ENCODE assay signal across 14 mouse cellular contexts in the genomic region with DNA sequence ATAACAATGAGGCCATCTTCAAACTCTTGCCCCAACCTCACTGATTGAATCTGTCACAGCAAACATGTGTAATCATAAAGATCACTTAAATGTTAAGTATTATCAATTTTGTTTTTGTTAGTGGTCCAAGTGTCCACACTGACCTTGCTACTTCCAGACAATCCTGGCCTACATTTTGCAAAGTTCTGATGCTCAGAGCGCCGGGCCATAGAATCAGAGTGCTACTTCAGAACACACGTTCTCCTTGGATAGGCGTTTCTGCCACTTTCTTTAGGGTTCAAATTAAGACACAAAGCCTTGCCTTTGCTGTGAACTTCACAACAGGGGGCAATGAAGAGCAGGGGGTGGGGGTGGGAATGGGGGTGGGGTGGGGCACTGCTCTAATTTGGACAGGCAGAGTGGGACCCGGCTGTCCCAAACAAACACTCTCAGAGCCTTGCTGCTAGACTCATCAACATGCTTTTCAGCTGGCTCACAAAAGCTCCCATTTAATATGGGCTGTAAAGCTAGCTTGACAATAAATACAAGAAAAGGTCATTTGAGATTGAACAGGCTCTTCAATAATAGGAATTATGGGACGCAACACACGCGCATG.
"Had no signal": no experiment of that assay in that cellular context is flagged by ENCODE, and none has a peak within 500 bp of the region (broad histone marks: within the 10 kb centered on the region; RNA-seq: fewer than 3 reads in every experiment).

No protein-coding gene starts in this region.

- H3K36me3 ChIP-seq: limb, embryonic 12.5 days; liver, embryonic 13.5 days; lung, embryonic 15.5 days; stomach, embryonic 15.5 days had no signal

- H3K4me3 ChIP-seq: layer of hippocampus, adult 2 months; limb, embryonic 12.5 days; liver, embryonic 13.5 days; lung, embryonic 15.5 days; megakaryocyte, embryonic 14.5 days; stomach, embryonic 15.5 days had no signal

- H3K27ac ChIP-seq: layer of hippocampus, adult 2 months; limb, embryonic 12.5 days; liver, embryonic 13.5 days; lung, embryonic 15.5 days; macrophage; stomach, embryonic 15.5 days had no signal

- H3K9ac ChIP-seq: limb, embryonic 12.5 days; liver, embryonic 13.5 days; liver, postnatal 0 days; lung, embryonic 15.5 days; stomach, embryonic 15.5 days had no signal

- H3K9me3 ChIP-seq: limb, embryonic 12.5 days; liver, embryonic 13.5 days; lung, embryonic 15.5 days; stomach, embryonic 15.5 days had no signal

- H3K4me1 ChIP-seq: limb, embryonic 12.5 days; liver, embryonic 13.5 days; lung, embryonic 15.5 days; megakaryocyte, embryonic 14.5 days; stomach, embryonic 15.5 days had no signal

- H3K4me2 ChIP-seq: limb, embryonic 12.5 days; liver, embryonic 13.5 days; lung, embryonic 15.5 days; stomach, embryonic 15.5 days had no signal

- ATAC-seq: liver, postnatal 0 days had no signal

- DNase-seq: kidney, postnatal 10 days; kidney, postnatal 4 days; liver; liver, embryonic 13.5 days; liver, postnatal 0 days; lung, postnatal 14 days; right cerebral cortex, postnatal 14 days; thymus, postnatal 4 days had no signal

- H3K27me3 ChIP-seq: limb, embryonic 12.5 days; liver, embryonic 13.5 days; lung, embryonic 15.5 days; megakaryocyte, embryonic 14.5 days; stomach, embryonic 15.5 days had no signal
